Mouse (Mus musculus) forebrain, embryonic 14.5 days (tissue): ENCODE data around the gene Armh2. TPM values are rescaled to one million over a fixed set of nuclear protein-coding genes. Genes with fewer than 3 reads are reported as not detected.

ENCODE experiments used
- ATAC-seq: fragments of 200-750 bp; cut with Nextera tagmentation; 2 replicates; pipeline ENCODE4 v1.8.0; 2017; ENCODE audit warnings: mild to moderate bottlenecking, moderate library complexity
- DNase-seq: peaks from one replicate; pipeline ENCODE4 v3.0.0-alpha.2; 2015; ENCODE audit warnings: low spot score
- H3K27ac ChIP-seq: fragments of 300-500 bp; sonication (generic); 2 replicates; pipeline ENCODE4 v1.5.1; 2014; ENCODE audit warnings: low read depth, mild to moderate bottlenecking, control low read depth, low read length, moderate library complexity
- H3K27me3 ChIP-seq: fragments of 300-500 bp; sonication (generic); replicated peaks from 2 replicates; pipeline ENCODE4 v1.6.1; 2014; ENCODE audit warnings: low read length, control low read depth, mixed read lengths; ENCODE audit not compliant: control insufficient read depth, insufficient read depth
- H3K36me3 ChIP-seq: fragments of 300-500 bp; sonication (generic); 2 replicates; pipeline ENCODE4 v1.6.1; 2014; ENCODE audit warnings: low read length, control low read depth; ENCODE audit not compliant: control insufficient read depth, insufficient read depth
- H3K4me1 ChIP-seq: fragments of 300-500 bp; sonication (generic); 2 replicates; pipeline ENCODE4 v1.6.1; 2014; ENCODE audit warnings: antibody characterized with exemption, low read length, control low read depth; ENCODE audit not compliant: control insufficient read depth, insufficient read depth
- H3K4me2 ChIP-seq: fragments of 300-500 bp; sonication (generic); 2 replicates; pipeline ENCODE4 v1.6.1; 2014; ENCODE audit warnings: mild to moderate bottlenecking, control low read depth, low read length
- H3K4me3 ChIP-seq: fragments of 300-500 bp; sonication (generic); 2 replicates; pipeline ENCODE4 v1.5.1; 2014; ENCODE audit warnings: low read depth, low read length, control low read depth
- H3K9ac ChIP-seq: fragments of 300-500 bp; sonication (generic); 2 replicates; pipeline ENCODE4 v1.6.1; 2014; ENCODE audit warnings: mild to moderate bottlenecking, low read length, control low read depth, moderate library complexity
- H3K9me3 ChIP-seq: fragments of 300-500 bp; sonication (generic); replicated peaks from 2 replicates; pipeline ENCODE4 v1.6.1; 2016; ENCODE audit warnings: low read length, control low read depth, mixed read lengths; ENCODE audit not compliant: control insufficient read depth
- WGBS: fragments of 180-500 bp; shearing (Covaris S2); extraction: QIAGEN DNeasy Blood & Tissue Kit; methylation state at CpG from one replicate; pipeline ENCODE4 v1.1.7; 2014; 5-methylcytosine and 5-hydroxymethylcytosine counted together
- polyA plus RNA-seq: library from polyadenylated mRNA; unstranded; fragments of >200 nt; fragmentation: Nextera tagmentation; extraction: Ambion mirVana; gene quantifications from 2 replicates; pipeline ENCODE4 v1.2.1, GENCODE M21; 2014

Gene Armh2
- not detected in 2 replicates for polyA plus RNA-seq

DNA sequence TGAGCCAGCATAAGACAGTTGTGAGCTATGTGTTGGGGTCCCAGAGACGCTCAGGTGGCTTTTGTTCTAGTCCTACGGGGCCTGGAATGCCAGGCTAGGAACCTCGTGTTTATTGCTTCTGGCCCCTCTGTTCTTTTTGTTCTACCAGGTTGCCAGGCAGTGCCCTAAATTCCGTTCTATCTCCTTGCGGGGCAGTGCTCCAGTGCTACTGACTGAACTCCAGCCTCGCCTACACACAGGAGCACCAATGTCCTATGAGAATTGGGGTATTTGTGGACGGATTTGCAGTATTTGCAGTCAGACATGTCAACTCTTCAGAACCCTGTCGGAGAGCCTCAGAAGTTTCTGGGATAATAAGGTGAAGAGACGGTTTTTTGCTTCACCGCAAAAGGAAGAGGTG lies at the start of gene Armh2:
Gene Armh2 (plus strand): TSS at position 205 of the 400 bp plus-strand sequence.
- Histone ChIP-seq H3K9me3 (no peaks in the 10 kb centered on the region), H3K9ac (no peak within 1 kb of the TSS), H3K4me1 (no peaks in the 10 kb centered on the region), H3K4me3 (no peak within 1 kb of the TSS), H3K36me3 (no peaks in the 10 kb centered on the region), H3K4me2 (no peak within 1 kb of the TSS), H3K27ac (no peak within 1 kb of the TSS), H3K27me3 (no peaks in the 10 kb centered on the region)
- ATAC-seq: no peak
- DNase-seq: no peak
- 89% methylated on average over 10 of the region's 10 CpGs for WGBS

DNA sequence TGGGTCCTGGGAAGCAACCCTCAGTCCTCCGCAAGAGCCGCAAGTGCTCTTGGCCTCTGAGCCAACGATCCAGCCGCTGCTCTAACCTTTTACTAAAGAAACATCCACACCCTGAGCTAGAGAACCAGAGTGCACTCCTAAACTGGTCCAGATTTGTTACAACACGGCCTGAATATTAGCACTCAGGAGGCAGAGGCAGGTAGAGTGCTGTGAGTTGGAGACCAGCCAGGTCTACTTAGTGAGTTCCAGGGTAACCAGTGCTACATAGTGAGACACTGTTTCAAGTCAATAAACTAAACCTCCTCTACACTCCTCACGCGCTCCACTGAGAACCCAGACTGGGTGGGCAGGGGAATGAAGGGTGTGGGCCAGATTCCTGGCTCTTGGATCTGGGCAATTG lies 47.7 kb upstream of the Armh2 start:
- H3K9me3 ChIP-seq: no peaks in the 10 kb centered on the region
- H3K27me3 ChIP-seq: no peaks in the 10 kb centered on the region
- no peak overlapping the region for H3K4me3 ChIP-seq
- no peak overlapping the region for H3K27ac ChIP-seq
- no peak for DNase-seq
- H3K36me3 ChIP-seq: 0 out of 2 replicates have a peak, but pooled peaks cover 6% of the 10 kb centered on the region
- no peak for ATAC-seq
- 90% methylated on average over 7 of the region's 7 CpGs for WGBS
- no peak overlapping the region for H3K9ac ChIP-seq
- no peak overlapping the region for H3K4me2 ChIP-seq
- no peaks in the 10 kb centered on the region for H3K4me1 ChIP-seq

DNA sequence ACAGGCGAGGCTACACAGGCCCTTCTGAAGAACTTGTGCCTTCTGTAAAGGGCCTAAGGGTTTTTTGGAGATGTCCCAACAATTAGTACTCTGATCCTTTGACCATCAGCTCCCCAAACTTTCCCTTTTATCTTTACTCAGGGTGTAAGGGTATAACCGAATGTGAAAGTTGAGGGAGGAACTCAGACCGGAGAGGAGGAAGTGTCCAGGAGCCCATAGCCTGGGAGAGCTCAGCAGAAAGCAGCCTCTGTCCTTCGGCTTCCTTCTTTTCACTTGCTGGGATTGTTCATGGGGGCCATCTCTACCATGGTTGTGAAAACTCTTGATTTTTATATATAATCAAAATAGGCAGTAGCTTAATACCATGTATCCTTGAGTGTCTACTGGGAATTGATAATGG lies 42.3 kb upstream of the Armh2 start:
- Histone ChIP-seq H3K36me3 (peaks cover 17% of the 10 kb centered on the region; the same call in 1 of the 2 replicates), H3K4me2 (no peak overlapping the region), H3K9ac (no peak overlapping the region), H3K4me1 (no peaks in the 10 kb centered on the region), H3K27me3 (no peaks in the 10 kb centered on the region), H3K27ac (no peak overlapping the region), H3K9me3 (no peaks in the 10 kb centered on the region), H3K4me3 (no peak overlapping the region)
- ATAC-seq (no peak), DNase-seq (no peak)
- 93% methylated on average over 4 of the region's 4 CpGs for WGBS

DNA sequence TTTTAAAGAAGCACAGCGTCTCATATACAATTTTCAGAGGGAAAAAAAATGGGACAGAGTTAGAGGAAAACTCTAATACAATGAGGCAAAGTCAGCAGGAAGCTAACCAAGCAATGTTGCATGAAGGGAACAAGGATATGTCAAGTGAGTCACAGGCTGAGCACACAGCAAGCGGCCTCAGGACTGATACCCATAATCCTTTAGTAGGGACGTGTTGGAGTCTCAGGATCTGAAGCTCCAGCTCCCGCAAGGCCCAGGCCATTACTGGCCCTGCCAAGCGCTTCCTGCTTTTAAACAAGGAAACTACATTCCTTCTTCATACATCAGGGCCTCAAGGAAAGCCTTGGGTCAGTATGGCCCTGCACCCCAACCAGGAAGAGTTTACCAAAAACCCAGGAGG lies 38.9 kb upstream of the Armh2 start:
- no peak overlapping the region for H3K27ac ChIP-seq
- peaks cover 14% of the 10 kb centered on the region for H3K36me3 ChIP-seq
- DNase-seq (no peak), ATAC-seq (no peak)
- no peaks in the 10 kb centered on the region for H3K9me3 ChIP-seq
- 87% methylated on average over 5 of the region's 5 CpGs for WGBS
- H3K4me3 ChIP-seq: no peak overlapping the region
- no peak overlapping the region for H3K9ac ChIP-seq
- H3K27me3 ChIP-seq: no peaks in the 10 kb centered on the region
- H3K4me2 ChIP-seq: no peak overlapping the region
- H3K4me1 ChIP-seq: no peaks in the 10 kb centered on the region

DNA sequence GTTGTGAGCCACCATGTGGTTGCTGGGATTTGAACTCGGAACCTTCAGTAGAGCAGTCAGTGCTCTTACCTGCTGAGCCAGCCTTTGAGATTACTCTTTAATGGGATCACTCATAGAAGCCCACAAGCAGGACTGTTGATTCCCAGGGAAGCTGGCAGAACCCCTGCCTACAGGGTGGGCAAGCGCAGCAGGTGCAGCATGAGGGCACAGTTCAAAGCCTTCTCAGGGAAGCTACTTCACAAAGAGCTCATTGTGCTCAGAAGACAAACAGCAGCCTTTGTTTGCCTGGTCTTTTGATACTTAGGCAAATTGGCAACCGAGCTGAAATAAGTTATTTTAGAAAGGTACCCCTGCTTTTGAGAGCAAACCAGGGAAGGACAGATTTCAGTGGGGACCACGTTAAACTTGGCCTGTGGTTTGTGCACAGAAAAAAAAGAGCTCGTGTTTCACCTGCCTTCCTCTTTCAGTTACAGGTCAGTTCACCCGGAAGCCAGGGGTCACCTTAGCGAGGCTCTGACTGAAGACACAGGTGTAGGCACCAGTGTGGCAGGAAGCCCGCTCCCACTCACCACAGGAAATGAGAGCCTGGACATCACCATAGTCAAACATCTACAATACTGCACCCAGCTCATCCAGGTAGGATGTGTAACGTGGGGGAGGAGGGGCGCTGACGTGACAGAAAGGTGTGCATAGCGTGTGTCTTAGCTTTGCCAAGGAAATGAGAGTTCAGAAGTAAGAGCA lies 31.2 kb upstream of the Armh2 start:
- no peaks in the 10 kb centered on the region for H3K4me1 ChIP-seq
- peaks cover 7% of the 10 kb centered on the region; the same call in 1 of the 2 replicates for H3K36me3 ChIP-seq
- no peak for DNase-seq
- H3K9me3 ChIP-seq: no peaks in the 10 kb centered on the region
- no peak overlapping the region for H3K9ac ChIP-seq
- H3K4me3 ChIP-seq: no peak overlapping the region
- no peak overlapping the region for H3K4me2 ChIP-seq
- 53% methylated on average over 12 of the region's 12 CpGs for WGBS
- ATAC-seq: no peak
- no peak overlapping the region for H3K27ac ChIP-seq
- no peaks in the 10 kb centered on the region for H3K27me3 ChIP-seq

DNA sequence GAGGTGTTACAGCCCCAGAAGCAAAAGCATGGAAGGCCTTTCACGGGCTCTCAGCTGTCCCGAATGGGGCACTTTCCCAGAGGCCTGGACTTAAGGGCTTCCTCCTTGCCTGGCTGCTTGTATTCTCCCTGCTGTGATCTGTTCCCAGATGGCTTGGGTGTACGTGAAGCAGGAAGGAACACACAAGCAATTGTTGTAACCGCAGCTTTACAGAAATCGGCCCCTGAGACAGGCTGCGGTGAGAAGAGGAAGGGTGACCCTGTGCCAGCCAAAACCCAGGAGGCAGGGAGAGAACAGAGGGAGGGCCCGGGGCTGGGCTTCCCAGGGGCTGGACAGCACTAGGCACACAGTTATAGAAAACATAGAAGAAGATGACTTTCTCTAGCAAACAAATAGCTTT lies 30.1 kb upstream of the Armh2 start:
- Histone ChIP-seq H3K36me3 (peaks cover 9% of the 10 kb centered on the region; the same call in 1 of the 2 replicates), H3K27me3 (no peaks in the 10 kb centered on the region), H3K9ac (no peak overlapping the region), H3K4me1 (no peaks in the 10 kb centered on the region), H3K9me3 (no peaks in the 10 kb centered on the region), H3K4me2 (no peak overlapping the region), H3K4me3 (no peak overlapping the region), H3K27ac (no peak overlapping the region)
- ATAC-seq (no peak), DNase-seq (no peak)
- 60% methylated on average over 7 of the region's 7 CpGs for WGBS

DNA sequence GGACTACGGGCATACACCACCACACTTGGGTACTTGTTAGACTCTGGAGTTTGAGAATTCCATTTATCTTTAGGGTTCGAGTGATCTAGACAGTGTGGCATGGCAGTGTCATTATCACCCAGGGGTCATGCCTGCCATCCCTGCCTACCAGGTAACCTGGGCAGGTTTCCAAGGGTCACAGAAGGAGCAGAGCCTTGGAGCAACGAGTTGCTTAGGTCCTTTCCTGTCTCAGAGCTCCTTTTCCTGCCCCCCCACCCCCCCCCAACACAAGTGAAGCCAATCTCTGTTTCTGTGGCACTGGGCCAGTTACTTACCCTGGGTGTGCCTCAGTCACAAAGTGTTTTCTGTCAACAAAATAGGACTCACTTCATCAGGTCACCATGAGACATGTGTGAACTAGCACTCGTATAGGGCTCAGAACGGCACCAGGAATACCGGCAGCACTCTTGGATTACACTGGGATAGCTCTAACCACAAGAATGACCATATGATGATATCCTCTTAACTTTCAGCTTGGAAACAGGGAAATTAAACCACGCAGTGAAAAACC lies 28.4 kb upstream of the Armh2 start:
- no peaks in the 10 kb centered on the region for H3K27me3 ChIP-seq
- no peak overlapping the region for H3K9ac ChIP-seq
- H3K27ac ChIP-seq: no peak overlapping the region
- 87% methylated on average over 7 of the region's 7 CpGs for WGBS
- H3K9me3 ChIP-seq: no peaks in the 10 kb centered on the region
- H3K36me3 ChIP-seq: peaks cover 8% of the 10 kb centered on the region; the same call in 1 of the 2 replicates
- DNase-seq (no peak), ATAC-seq (no peak)
- H3K4me2 ChIP-seq: no peak overlapping the region
- no peak overlapping the region for H3K4me3 ChIP-seq
- no peaks in the 10 kb centered on the region for H3K4me1 ChIP-seq

DNA sequence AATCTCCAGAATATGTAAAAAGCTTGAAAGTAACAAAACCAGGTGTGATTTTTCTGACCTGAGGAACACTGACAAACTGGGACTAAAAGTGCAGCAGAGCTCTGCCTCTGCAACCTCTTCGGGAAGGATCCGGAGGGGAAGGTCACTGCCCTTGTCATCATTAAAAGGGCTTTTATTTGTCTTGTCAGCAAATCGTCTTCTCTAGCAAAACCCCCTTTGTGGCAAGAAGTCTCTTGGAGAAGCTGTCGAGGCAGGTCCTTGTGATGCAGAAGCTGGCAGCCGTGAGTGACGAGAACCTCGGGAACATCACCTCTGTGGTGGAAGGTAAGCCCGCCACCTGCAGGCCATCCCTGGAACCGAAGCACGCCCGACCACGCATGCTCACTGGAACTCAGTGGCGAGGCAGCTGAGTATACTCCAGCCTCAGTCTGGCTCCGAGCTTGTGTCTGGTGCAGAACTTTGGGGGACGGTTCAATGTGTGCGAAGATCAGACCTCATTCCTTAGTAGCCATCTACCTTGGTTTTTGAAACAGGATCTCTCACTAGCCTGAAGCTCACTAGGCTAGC lies 27.5 kb upstream of the Armh2 start:
- Histone ChIP-seq H3K36me3 (peaks cover 8% of the 10 kb centered on the region; the same call in 1 of the 2 replicates), H3K9ac (peak overlapping the region; percentile 41; the same call in 1 of the 2 replicates)

DNA sequence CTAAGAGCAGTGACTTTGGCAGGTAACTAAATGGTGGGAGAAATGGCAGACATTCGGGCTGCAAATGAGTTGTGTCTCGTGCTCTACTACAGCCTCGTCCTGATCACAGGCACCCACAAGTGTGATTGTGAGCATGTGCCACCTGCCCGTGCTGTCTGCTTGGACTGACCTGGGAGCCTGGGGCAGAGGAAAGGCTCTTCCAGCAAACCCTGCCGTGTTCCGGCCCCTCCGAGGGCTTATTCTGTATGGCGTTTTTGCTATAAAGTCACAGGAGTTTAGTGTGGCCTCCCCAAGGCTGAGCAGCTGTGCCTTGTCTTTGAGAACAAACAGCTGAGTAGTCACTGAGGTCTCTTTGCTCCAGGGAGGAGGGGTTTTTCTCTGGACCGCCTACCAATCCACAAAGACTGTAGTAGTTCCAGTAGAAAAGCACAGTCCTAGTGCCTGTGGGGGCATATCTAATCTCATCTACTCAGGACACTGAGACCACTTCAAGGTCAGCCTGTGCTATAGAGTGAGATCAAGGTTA lies 26.6 kb upstream of the Armh2 start:
- Histone ChIP-seq H3K4me1 (no peaks in the 10 kb centered on the region), H3K4me3 (no peak overlapping the region), H3K27me3 (no peaks in the 10 kb centered on the region), H3K9ac (no peak overlapping the region), H3K27ac (no peak overlapping the region), H3K9me3 (no peaks in the 10 kb centered on the region), H3K4me2 (no peak overlapping the region), H3K36me3 (peaks cover 11% of the 10 kb centered on the region)
- WGBS: 82% methylated on average over 9 of the region's 9 CpGs
- DNase-seq (no peak), ATAC-seq (no peak)

More for the DNA sequence above, 27.5 kb upstream of the Armh2 start:
- H3K27ac ChIP-seq: no peak overlapping the region
- peak overlapping the region; percentile 36 for H3K4me2 ChIP-seq
- no peaks in the 10 kb centered on the region for H3K27me3 ChIP-seq
- H3K4me1 ChIP-seq: no peaks in the 10 kb centered on the region
- 7% methylated on average over 16 of the region's 16 CpGs for WGBS
- no peaks in the 10 kb centered on the region for H3K9me3 ChIP-seq
- H3K4me3 ChIP-seq: no peak overlapping the region
- ATAC-seq: peak; percentile 90
- peak; percentile 87 for DNase-seq
